Mouse (Mus musculus) small intestine, adult 2 months (tissue): ENCODE measurements at regions not wholly inside any gene's neighbourhood (a gene's known extent, or its start where the extent isn't known, plus 50 kb on each side); places are given as distances from the start of the nearest gene placed in this dataset.

Experiments used
- H3K27ac ChIP-seq: fragments of 200-500 bp; 2 replicates; pipeline ENCODE4 v1.5.1; 2012; ENCODE audit warnings: low read depth, low read length, control low read depth, inconsistent platforms; ENCODE audit not compliant: insufficient read depth
- H3K27me3 ChIP-seq: fragments of 200-500 bp; 2 replicates; pipeline ENCODE4 v1.6.1; 2012; ENCODE audit warnings: mild to moderate bottlenecking, moderate library complexity, low read length, inconsistent platforms; ENCODE audit not compliant: control insufficient read depth, insufficient read depth
- H3K36me3 ChIP-seq: fragments of 200-500 bp; 2 replicates; pipeline ENCODE4 v1.6.1; 2012; ENCODE audit warnings: mild to moderate bottlenecking, low read length, control low read depth, inconsistent platforms; ENCODE audit not compliant: control insufficient read depth, insufficient read depth
- H3K4me1 ChIP-seq: fragments of 200-500 bp; 2 replicates; pipeline ENCODE4 v1.6.1; 2012; ENCODE audit warnings: low read length, inconsistent platforms, mixed read lengths; ENCODE audit not compliant: control insufficient read depth, insufficient read depth, insufficient read length
- H3K4me3 ChIP-seq: fragments of 200-500 bp; 2 replicates; pipeline ENCODE4 v1.5.1; 2012; ENCODE audit warnings: low read depth, mild to moderate bottlenecking, control low read depth, inconsistent platforms, low read length, moderate library complexity
- CTCF ChIP-seq: fragments of 200-500 bp; IDR thresholded peaks from 2 replicates; pipeline ENCODE4 v1.5.1; 2012; ENCODE audit warnings: low read depth, mild to moderate bottlenecking, control low read depth, inconsistent platforms, low read length, moderate library complexity, mixed read lengths; ENCODE audit not compliant: insufficient replicate concordance, insufficient read length; ENCODE audit errors: extremely low read depth
- POLR2A ChIP-seq: fragments of 200-500 bp; IDR thresholded peaks from 2 replicates; pipeline ENCODE4 v1.6.1; 2012; ENCODE audit warnings: low read depth, mild to moderate bottlenecking, control low read depth, inconsistent platforms, low read length, moderate library complexity
- WGBS: fragments of 180-500 bp; shearing (Covaris S2); methylation state at CpG from one replicate; pipeline ENCODE4 v1.1.7; 2018; 5-methylcytosine and 5-hydroxymethylcytosine counted together

DNA sequence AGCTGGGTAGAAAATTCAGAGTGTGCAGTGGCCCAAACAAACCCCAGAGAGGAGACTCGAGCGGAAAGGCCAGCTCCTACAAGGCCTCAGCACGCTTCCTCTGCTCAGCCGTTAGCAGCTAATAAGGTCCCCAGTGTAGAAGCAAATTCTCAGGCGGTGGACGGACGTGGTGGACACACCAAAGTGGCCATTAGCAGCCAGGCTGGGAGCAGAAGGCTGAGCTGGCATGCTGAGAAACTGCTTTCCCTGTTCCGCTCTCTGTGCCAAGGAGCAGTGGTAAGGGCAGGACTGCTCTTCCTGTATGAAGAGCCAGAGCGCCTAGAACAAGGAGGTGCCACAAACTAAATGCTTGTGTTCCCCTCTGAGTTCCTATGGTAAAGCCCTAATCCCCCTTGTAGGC lies 282.1 kb upstream of the Id2 start:
- no peak overlapping the region for H3K27ac ChIP-seq
- H3K36me3 ChIP-seq = no peaks in the 10 kb centered on the region
- H3K27me3 ChIP-seq = no peaks in the 10 kb centered on the region
- H3K4me1 ChIP-seq = peaks cover 5% of the 10 kb centered on the region
- TF ChIP-seq CTCF (no peak), POLR2A (no peak)
- 94% methylated on average over 9 of the region's 9 CpGs for WGBS
- no peak overlapping the region for H3K4me3 ChIP-seq

DNA sequence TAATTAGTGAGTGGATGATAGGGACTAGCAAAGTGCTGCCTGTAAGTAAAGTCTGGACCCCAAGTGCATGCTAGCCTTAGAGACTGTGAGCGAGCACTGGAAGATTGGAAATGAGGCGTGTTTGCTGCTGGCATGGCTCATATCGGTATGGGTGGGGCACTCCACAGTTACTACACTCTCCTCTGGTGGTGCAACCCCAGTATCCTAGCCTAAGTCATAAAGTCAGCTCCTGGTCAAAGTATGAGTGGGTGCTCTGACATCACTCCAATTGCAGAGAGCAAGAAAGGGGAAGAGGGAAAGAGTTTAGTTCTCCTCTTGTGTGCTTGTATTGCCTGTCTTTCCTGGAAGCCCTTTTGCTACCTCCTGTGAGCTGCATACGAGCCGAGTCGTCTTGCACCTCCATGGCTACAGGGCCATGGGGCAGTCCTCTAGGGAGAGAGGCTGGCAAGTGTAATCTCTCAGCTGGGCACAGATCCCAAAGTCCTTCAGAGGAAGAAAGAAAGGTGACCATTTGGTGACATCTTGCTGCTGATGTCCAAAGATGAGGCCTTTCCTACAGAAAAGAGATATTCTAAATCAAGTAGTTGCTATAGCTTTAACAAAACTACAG lies 281.2 kb upstream of the Id2 start:
- 23% methylated on average over 6 of the region's 6 CpGs for WGBS
- Histone ChIP-seq H3K27me3 (no peaks in the 10 kb centered on the region), H3K4me1 (peaks cover 5% of the 10 kb centered on the region), H3K36me3 (no peaks in the 10 kb centered on the region), H3K27ac (no peak overlapping the region), H3K4me3 (no peak overlapping the region)
- no peak for TF ChIP-seq CTCF
- TF ChIP-seq POLR2A = no peak

- Histone ChIP-seq H3K27me3 (no peaks in the 10 kb centered on the region), H3K27ac (no peak overlapping the region), H3K4me3 (no peak overlapping the region), H3K36me3 (no peaks in the 10 kb centered on the region), H3K4me1 (peaks cover 5% of the 10 kb centered on the region)
- TF ChIP-seq CTCF (no peak), POLR2A (no peak)
- 88% methylated on average over 8 of the region's 8 CpGs for WGBS
Observed at GRCm38 (mm10) chr12:25376451-25376850, 279.5 kb upstream of the Id2 start.

- Histone ChIP-seq H3K4me1 (0 out of 2 replicates have a peak, but pooled peaks cover 2% of the 10 kb centered on the region), H3K36me3 (no peaks in the 10 kb centered on the region), H3K4me3 (no peak overlapping the region), H3K27ac (no peak overlapping the region), H3K27me3 (no peaks in the 10 kb centered on the region)
- no peak for TF ChIP-seq CTCF
- no peak for TF ChIP-seq POLR2A
- 93% methylated on average over 1 of the region's 1 CpGs for WGBS
Observed at GRCm38 (mm10) chr12:25367541-25367940, 270.6 kb upstream of the Id2 start.

- Histone ChIP-seq H3K4me3 (no peak overlapping the region), H3K4me1 (0 out of 2 replicates have a peak, but pooled peaks cover 2% of the 10 kb centered on the region), H3K36me3 (no peaks in the 10 kb centered on the region), H3K27ac (no peak overlapping the region), H3K27me3 (no peaks in the 10 kb centered on the region)
- no peak for TF ChIP-seq POLR2A
- 51% methylated on average over 3 of the region's 3 CpGs for whole genome bisulfite sequencing
Observed at GRCm38 (mm10) chr12:25365600-25366267, 268.8 kb upstream of the Id2 start.

DNA sequence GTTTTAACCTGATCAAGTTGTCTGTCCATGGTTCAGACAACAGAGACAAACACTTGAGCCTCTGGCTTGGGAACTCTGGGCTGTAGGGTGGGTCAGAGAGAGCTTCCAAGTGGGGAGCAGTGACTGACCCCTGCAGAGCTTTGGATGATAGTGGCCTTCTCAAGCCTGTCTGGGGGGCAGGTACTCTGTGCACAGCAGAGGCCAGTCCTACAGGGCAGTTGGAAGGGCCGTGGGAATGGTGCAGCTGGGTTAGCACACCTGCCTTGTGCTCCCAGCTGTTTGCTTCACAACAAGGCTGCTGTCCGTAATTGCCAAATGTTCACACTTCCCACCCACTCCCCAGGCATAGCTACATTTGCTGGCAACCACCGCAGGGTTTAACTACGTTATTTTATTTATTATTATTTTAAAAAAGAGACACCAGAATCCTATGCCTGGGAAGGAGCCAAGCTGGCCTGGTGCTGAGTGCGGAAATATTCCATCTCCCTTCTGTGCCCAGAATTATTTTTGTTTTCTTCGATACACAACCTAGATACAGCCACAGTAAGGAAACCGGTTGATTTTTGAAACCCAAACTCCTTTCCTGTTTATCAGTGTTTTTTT lies 268.1 kb upstream of the Id2 start:
- Histone ChIP-seq H3K4me1 (0 out of 2 replicates have a peak, but pooled peaks cover 2% of the 10 kb centered on the region), H3K4me3 (no peak overlapping the region), H3K27me3 (no peaks in the 10 kb centered on the region), H3K27ac (no peak overlapping the region), H3K36me3 (no peaks in the 10 kb centered on the region)
- TF ChIP-seq CTCF (no peak), POLR2A (no peak)
- 63% methylated on average over 7 of the region's 7 CpGs for WGBS

GRCm38 (mm10) chr12:25363839-25364238 lies 266.9 kb upstream of the Id2 start:
- Histone ChIP-seq H3K27ac (no peak overlapping the region), H3K36me3 (no peaks in the 10 kb centered on the region), H3K4me1 (0 out of 2 replicates have a peak, but pooled peaks cover 2% of the 10 kb centered on the region), H3K27me3 (no peaks in the 10 kb centered on the region), H3K4me3 (no peak overlapping the region)
- WGBS = 85% methylated on average over 9 of the region's 9 CpGs
- no peak for TF ChIP-seq CTCF
- TF ChIP-seq POLR2A = no peak

- no peaks in the 10 kb centered on the region for H3K27me3 ChIP-seq
- no peaks in the 10 kb centered on the region for H3K36me3 ChIP-seq
- H3K4me3 ChIP-seq = no peak overlapping the region
- WGBS = 88% methylated on average over 3 of the region's 3 CpGs
- H3K27ac ChIP-seq = no peak overlapping the region
- 0 out of 2 replicates have a peak, but pooled peaks cover 2% of the 10 kb centered on the region for H3K4me1 ChIP-seq
- TF ChIP-seq POLR2A = no peak
- no peak for TF ChIP-seq CTCF
Observed at GRCm38 (mm10) chr12:25363341-25363740, 266.4 kb upstream of the Id2 start.
